Mouse (Mus musculus): ENCODE measurements around the gene Uqcrh. TPM values are rescaled to one million over a fixed set of nuclear protein-coding genes. Genes with fewer than 3 reads are reported as not detected.

Gene Uqcrh
- polyA plus RNA-seq, 1 experiment from 2014 or later: 546 TPM

GRCm38 (mm10) chr4:116052526-116053293 lies 22.2 kb downstream of the Uqcrh start:
- Histone ChIP-seq H3K36me3 (no peaks in the 10 kb centered on the region), H3K9ac (peak overlapping the region; percentile 23; the same call in 1 of the 2 replicates), H3K27me3 (replicated peaks) (no peaks in the 10 kb centered on the region), H3K27ac (peak overlapping the region; percentile 97), H3K4me2 (peak overlapping the region; percentile 85), H3K9me3 (no peaks in the 10 kb centered on the region), H3K4me3 (replicated peaks) (peak overlapping the region; percentile 61), H3K4me1 (peaks cover 12% of the 10 kb centered on the region; the same call in 1 of the 2 replicates)
- peak; percentile 42; the same call in 1 of the 2 replicates for ATAC-seq (ENCODE audit: insufficient read depth, low FRiP score, low read depth)
- 6% methylated on average over 22 of the region's 22 CpGs for WGBS

DNA sequence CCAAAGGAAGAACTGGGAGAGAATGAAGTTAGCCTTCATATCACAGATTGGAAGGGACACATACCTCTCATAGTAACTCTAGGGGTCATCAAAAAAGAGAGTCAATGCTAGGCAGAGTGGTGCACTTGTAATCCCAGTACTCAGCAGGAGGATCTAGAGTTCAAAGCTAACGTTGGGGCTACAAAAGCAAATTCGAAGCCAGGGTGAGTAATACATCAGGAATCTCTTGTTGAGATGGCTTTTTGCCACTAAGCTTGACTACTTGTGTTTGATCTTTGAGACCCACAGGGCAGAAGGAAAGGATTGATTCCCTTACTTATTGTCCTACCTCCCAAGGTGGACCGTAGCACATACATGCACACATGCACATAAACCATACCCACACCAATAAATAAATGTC lies 25.7 kb downstream of the Uqcrh start:
- no peak overlapping the region for H3K4me2 ChIP-seq
- no peak overlapping the region for H3K4me3 ChIP-seq (replicated peaks)
- H3K27ac ChIP-seq: no peak overlapping the region
- no peak overlapping the region for H3K9ac ChIP-seq
- ATAC-seq (ENCODE audit: insufficient read depth, low FRiP score, low read depth): no peak
- 81% methylated on average over 3 of the region's 3 CpGs for WGBS
- H3K4me1 ChIP-seq: peaks cover 12% of the 10 kb centered on the region; the same call in 1 of the 2 replicates
- no peaks in the 10 kb centered on the region for H3K36me3 ChIP-seq
- no peaks in the 10 kb centered on the region for H3K27me3 ChIP-seq (replicated peaks)
- H3K9me3 ChIP-seq: no peaks in the 10 kb centered on the region

DNA sequence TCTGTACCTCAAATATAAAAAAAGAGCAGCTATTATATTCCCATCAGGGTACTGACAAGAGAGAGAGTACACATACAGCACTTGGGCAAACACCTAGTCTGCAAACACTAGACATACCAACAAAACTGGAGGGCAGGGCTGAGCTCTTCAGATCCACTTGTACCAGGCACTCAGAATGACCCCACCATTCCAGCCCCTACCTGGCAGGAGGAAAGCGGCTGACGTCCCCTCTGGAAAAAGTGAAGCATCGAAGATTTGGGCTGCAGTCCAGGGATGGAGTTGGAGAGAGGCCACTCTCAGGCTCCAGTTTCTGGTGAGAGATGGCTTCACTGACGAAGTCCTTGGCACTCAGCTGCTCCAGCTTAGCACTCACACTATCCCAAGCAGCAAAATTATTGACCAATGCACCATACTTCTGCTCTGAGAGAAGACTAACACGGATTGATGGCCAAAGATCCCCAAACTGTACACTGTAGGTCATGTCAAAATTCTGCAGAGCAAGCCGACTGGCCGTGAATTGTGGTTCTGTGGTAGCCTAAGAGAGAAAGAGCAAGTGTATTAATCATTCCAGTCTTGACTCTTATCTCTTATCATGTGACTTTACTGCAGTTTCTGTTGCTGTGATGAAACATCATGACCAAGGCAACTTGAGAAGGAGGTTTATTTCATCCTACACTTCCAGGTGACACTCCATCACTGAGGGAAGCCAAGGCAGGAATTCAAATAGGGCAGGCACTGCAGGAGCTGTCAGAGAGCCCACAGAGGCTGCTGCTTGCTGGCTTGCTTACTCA lies 26.5 kb downstream of the Uqcrh start:
- no peak overlapping the region for H3K4me3 ChIP-seq (replicated peaks)
- H3K4me1 ChIP-seq: peaks cover 12% of the 10 kb centered on the region; the same call in 1 of the 2 replicates
- WGBS: 51% methylated on average over 7 of the region's 7 CpGs
- no peak for ATAC-seq (ENCODE audit: insufficient read depth, low FRiP score, low read depth)
- H3K9ac ChIP-seq: no peak overlapping the region
- H3K36me3 ChIP-seq: no peaks in the 10 kb centered on the region
- H3K9me3 ChIP-seq: no peaks in the 10 kb centered on the region
- no peaks in the 10 kb centered on the region for H3K27me3 ChIP-seq (replicated peaks)
- H3K4me2 ChIP-seq: no peak overlapping the region
- H3K27ac ChIP-seq: no peak overlapping the region

- no peak for ATAC-seq (ENCODE audit: insufficient read depth, low FRiP score, low read depth)
- no peaks in the 10 kb centered on the region for H3K9me3 ChIP-seq
- no peak overlapping the region for H3K9ac ChIP-seq
- H3K27ac ChIP-seq: no peak overlapping the region
- H3K36me3 ChIP-seq: no peaks in the 10 kb centered on the region
- peaks cover 8% of the 10 kb centered on the region; the same call in 1 of the 2 replicates for H3K4me1 ChIP-seq
- no peak overlapping the region for H3K4me2 ChIP-seq
- no peaks in the 10 kb centered on the region for H3K27me3 ChIP-seq (replicated peaks)
- no peak overlapping the region for H3K4me3 ChIP-seq (replicated peaks)
- WGBS: 87% methylated on average over 1 of the region's 1 CpGs
These were observed 27.2 kb downstream of the Uqcrh start for GRCm38 (mm10) chr4:116047681-116048080.

GRCm38 (mm10) chr4:116046604-116047003 lies 28.3 kb downstream of the Uqcrh start:
- ATAC-seq (ENCODE audit: insufficient read depth, low FRiP score, low read depth): no peak
- Histone ChIP-seq H3K27me3 (replicated peaks) (no peaks in the 10 kb centered on the region), H3K9ac (no peak overlapping the region), H3K9me3 (no peaks in the 10 kb centered on the region), H3K4me3 (replicated peaks) (no peak overlapping the region), H3K4me2 (no peak overlapping the region), H3K27ac (no peak overlapping the region), H3K36me3 (no peaks in the 10 kb centered on the region), H3K4me1 (no peaks in the 10 kb centered on the region)
- 76% methylated on average over 2 of the region's 2 CpGs for WGBS

DNA sequence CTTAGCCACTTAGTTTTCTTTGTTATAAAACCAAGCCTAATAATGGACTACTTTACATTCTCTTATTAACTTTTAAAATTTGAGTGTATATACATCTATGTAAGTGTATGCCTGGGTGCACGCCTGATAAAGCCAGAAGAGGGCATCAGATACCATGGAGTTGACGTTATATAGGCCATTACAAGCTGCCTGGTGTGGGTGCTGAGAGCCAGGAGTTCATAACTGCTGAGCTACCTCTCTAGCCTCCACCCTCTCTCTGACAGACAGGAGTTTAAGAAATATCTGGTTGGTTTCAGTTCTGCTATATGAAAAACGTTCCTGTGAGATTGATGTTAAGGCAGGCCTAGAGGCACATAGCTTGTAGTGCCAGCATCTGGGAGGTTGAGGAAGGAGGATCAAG lies 32.7 kb downstream of the Uqcrh start:
- H3K9me3 ChIP-seq: no peaks in the 10 kb centered on the region
- no peaks in the 10 kb centered on the region for H3K27me3 ChIP-seq (replicated peaks)
- no peaks in the 10 kb centered on the region for H3K4me1 ChIP-seq
- no peak overlapping the region for H3K4me2 ChIP-seq
- H3K27ac ChIP-seq: no peak overlapping the region
- no peak for ATAC-seq (ENCODE audit: insufficient read depth, low FRiP score, low read depth)
- no peak overlapping the region for H3K4me3 ChIP-seq (replicated peaks)
- H3K36me3 ChIP-seq: no peaks in the 10 kb centered on the region
- no peak overlapping the region for H3K9ac ChIP-seq
- WGBS: 83% methylated on average over 3 of the region's 3 CpGs

DNA sequence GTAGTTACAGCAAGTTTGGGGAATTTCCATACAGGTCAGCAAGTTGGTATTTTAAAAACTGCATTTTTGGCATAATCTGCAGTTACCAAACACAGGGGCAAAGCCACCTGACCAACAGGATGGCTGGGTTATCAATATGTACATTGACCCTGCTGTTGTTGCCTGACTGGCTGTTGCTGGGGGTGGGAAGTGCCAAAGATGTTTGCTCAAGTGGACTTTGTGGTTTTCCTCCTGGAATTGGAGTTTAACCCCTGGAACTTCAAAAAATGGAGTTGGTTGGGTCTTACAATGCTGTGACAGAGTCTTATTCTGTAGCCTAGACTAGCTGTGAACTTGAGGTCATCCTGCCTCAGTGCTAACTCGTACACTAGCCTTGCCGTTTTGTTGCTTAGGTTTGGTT lies 34.4 kb downstream of the Uqcrh start:
- H3K4me2 ChIP-seq: no peak overlapping the region
- no peak overlapping the region for H3K9ac ChIP-seq
- no peak for ATAC-seq (ENCODE audit: insufficient read depth, low FRiP score, low read depth)
- no peak overlapping the region for H3K4me3 ChIP-seq (replicated peaks)
- H3K9me3 ChIP-seq: no peaks in the 10 kb centered on the region
- no peak overlapping the region for H3K27ac ChIP-seq
- peaks cover 3% of the 10 kb centered on the region for H3K36me3 ChIP-seq
- no peaks in the 10 kb centered on the region for H3K27me3 ChIP-seq (replicated peaks)
- H3K4me1 ChIP-seq: no peaks in the 10 kb centered on the region
- WGBS: 87% methylated on average over 2 of the region's 2 CpGs

GRCm38 (mm10) chr4:116033374-116033773 lies 41.5 kb downstream of the Uqcrh start:
- Histone ChIP-seq H3K9me3 (no peaks in the 10 kb centered on the region), H3K4me1 (no peaks in the 10 kb centered on the region), H3K36me3 (peaks cover 16% of the 10 kb centered on the region), H3K27ac (no peak overlapping the region), H3K4me2 (no peak overlapping the region), H3K27me3 (replicated peaks) (no peaks in the 10 kb centered on the region), H3K4me3 (replicated peaks) (no peak overlapping the region), H3K9ac (no peak overlapping the region)
- ATAC-seq (ENCODE audit: insufficient read depth, low FRiP score, low read depth): no peak
- WGBS: 87% methylated on average over 5 of the region's 5 CpGs

GRCm38 (mm10) chr4:116032906-116033305 lies 42.0 kb downstream of the Uqcrh start:
- Histone ChIP-seq H3K4me2 (no peak overlapping the region), H3K27ac (no peak overlapping the region), H3K36me3 (peaks cover 16% of the 10 kb centered on the region), H3K9ac (no peak overlapping the region), H3K4me1 (no peaks in the 10 kb centered on the region), H3K4me3 (replicated peaks) (no peak overlapping the region), H3K27me3 (replicated peaks) (no peaks in the 10 kb centered on the region), H3K9me3 (no peaks in the 10 kb centered on the region)
- ATAC-seq (ENCODE audit: insufficient read depth, low FRiP score, low read depth): no peak
- WGBS: 87% methylated on average over 9 of the region's 9 CpGs

GRCm38 (mm10) chr4:116017902-116018746 lies 56.7 kb downstream of the Uqcrh start, which contains the start of gene Faah:
Faah (minus strand) TSS chr4:116017926.
- Histone ChIP-seq H3K4me1 (peaks cover 5% of the 10 kb centered on the region), H3K4me2 (peak within 1 kb of the TSS; percentile 98), H3K9me3 (no peaks in the 10 kb centered on the region), H3K36me3 (no peaks in the 10 kb centered on the region), H3K4me3 (replicated peaks) (peak within 1 kb of the TSS; percentile 67), H3K27ac (peak within 1 kb of the TSS; percentile 54; the same call in 1 of the 2 replicates), H3K9ac (peak within 1 kb of the TSS; percentile 54), H3K27me3 (replicated peaks) (peaks cover 34% of the 10 kb centered on the region)
- ATAC-seq (ENCODE audit: insufficient read depth, low FRiP score, low read depth): peak; percentile 49
- 9% methylated on average over 18 of the region's 18 CpGs for WGBS

DNA sequence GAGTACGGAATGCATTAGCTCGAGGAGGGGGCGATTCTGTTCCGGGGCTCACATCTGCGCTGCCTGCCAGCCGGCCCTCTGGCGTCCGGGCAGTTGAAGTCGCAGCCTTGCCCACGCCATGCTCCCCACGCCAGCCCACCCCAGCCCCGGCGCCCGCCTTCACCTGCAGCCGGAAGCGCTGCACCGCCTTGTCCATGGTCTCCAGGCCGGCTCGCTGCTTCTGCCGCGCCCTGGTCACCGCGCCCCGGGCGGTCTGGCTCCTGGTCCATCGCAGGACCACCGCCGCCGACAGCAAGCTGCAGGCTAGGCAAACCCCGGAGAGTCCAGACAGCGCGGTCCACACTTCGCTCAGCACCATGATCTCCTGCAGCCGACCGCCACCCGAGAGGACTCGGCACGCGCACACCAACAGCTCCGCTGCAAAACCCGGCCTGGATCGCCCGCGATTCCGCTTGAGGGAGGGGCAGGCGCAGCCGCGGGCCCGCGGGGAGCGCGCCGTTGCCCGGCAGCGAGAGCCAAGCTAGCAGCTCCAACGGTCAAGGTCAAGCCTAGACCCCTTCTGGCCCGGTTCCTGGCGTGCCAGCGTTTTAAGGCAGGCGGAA lies 57.5 kb downstream of the Uqcrh start:
- ATAC-seq (ENCODE audit: insufficient read depth, low FRiP score, low read depth): peak; percentile 86

More for the DNA sequence above, 57.5 kb downstream of the Uqcrh start:
- WGBS: under 1% methylated on average over 60 of the region's 60 CpGs
- H3K9ac ChIP-seq: peak overlapping the region; percentile 54
- H3K36me3 ChIP-seq: no peaks in the 10 kb centered on the region
- H3K4me1 ChIP-seq: peaks cover 5% of the 10 kb centered on the region
- H3K4me2 ChIP-seq: peak overlapping the region; percentile 98
- H3K9me3 ChIP-seq: no peaks in the 10 kb centered on the region
- H3K27me3 ChIP-seq (replicated peaks): peaks cover 34% of the 10 kb centered on the region
- peak overlapping the region; percentile 54; the same call in 1 of the 2 replicates for H3K27ac ChIP-seq
- H3K4me3 ChIP-seq (replicated peaks): peak overlapping the region; percentile 67

Measured in stomach, embryonic 15.5 days (tissue).